In genomic region chr7:135488214-135488810, GRCm38 (mm10) we compare ENCODE assay signal across 9 mouse cellular contexts. TPM values are rescaled to one million over a fixed set of nuclear protein-coding genes. Genes with fewer than 3 reads are reported as not detected.
DNase-seq lines count a peak whose midpoint lies in the region.
"Had no signal": no experiment of that assay in that cellular context is flagged by ENCODE, and none has a peak within 500 bp of the region (broad histone marks: within the 10 kb centered on the region; RNA-seq: fewer than 3 reads in every experiment).

No protein-coding gene starts in this region.

- DNase-seq in gastrocnemius, postnatal 10 days: peak; percentile 31
- no peak for DNase-seq in gastrocnemius, postnatal 36 days
- peak; percentile 15 to 70 for DNase-seq in spleen, postnatal 10 days (ENCODE audit: low spot score in 2 of 2)
- DNase-seq in spleen, postnatal 36 days (ENCODE audit: low spot score in 2 of 2): no peak
- DNase-seq in induced T-regulatory cell, adult 2 months (ENCODE audit: low read depth): peak; percentile 70
- peak; percentile 37 to 38 for DNase-seq in thymus, postnatal 36 days
- no peak for DNase-seq in kidney, adult 9 months
- no peak for DNase-seq in adrenal gland, adult 2 months

- intact Hi-C loops in gastrocnemius, postnatal 36 days (cut with DNase I): no loop called here

RNA-seq across cellular contexts. Expression of gene Clrn3, which starts 40.1 kb away (rescaled TPM):
- not detected for total RNA-seq in gastrocnemius, postnatal 10 days (2021)
- total RNA-seq in gastrocnemius, postnatal 36 days (2021): not detected
- total RNA-seq in adrenal gland, adult 2 months (2021): not detected
- polyA plus RNA-seq in adrenal gland, adult 2 months (2012; rRNA removed): not detected in 2 replicates
- total RNA-seq: heart, postnatal 10 days had no signal

RNA-seq across cellular contexts. Expression of gene Ptpre, which starts 49.0 kb away (rescaled TPM):
- total RNA-seq in gastrocnemius, postnatal 10 days (2021): 10 to 100 TPM in 1 of 2 experiments, 1 to 10 TPM in 1; 8.2 to 10.6 TPM
- total RNA-seq in gastrocnemius, postnatal 36 days (2021): 1 to 10 TPM; 1.6 TPM
- 1 to 10 TPM; 3.5 to 8.1 TPM for total RNA-seq in adrenal gland, adult 2 months (2021)
- 1.4 and 1.9 TPM in 2 replicates for polyA plus RNA-seq in adrenal gland, adult 2 months (2012; rRNA removed)

Comparison
In these comparisons a context has a peak if more than half of its experiments do, and no peak if none do; other contexts are left out.
1. DNase-seq: peak in gastrocnemius, postnatal 10 days (single experiment), spleen, postnatal 10 days (2 of 2), induced T-regulatory cell, adult 2 months (single experiment) and thymus, postnatal 36 days (2 of 2); none in gastrocnemius, postnatal 36 days (0 of 2), spleen, postnatal 36 days (0 of 2), kidney, adult 9 months (single experiment) and adrenal gland, adult 2 months (single experiment).